Mouse (Mus musculus) myocyte (in vitro differentiated cells): ENCODE measurements around the gene Xrra1.

Source experiments
- POLR2A ChIP-seq: IDR thresholded peaks from one replicate; pipeline ENCODE4 v1.6.1; 2011; ENCODE audit warnings: low read depth, mild to moderate bottlenecking, control low read depth, moderate library complexity; ENCODE audit not compliant: insufficient read length
- USF1 ChIP-seq: IDR thresholded peaks from one replicate; pipeline ENCODE4 v1.6.1; 2011; ENCODE audit warnings: low read depth, mild to moderate bottlenecking, control low read depth, moderate library complexity

- TF ChIP-seq POLR2A (no peak), USF1 (no peak)
Observed at GRCm38 (mm10) chr7:99911038-99911437, 52.1 kb downstream of the Xrra1 start.
